Mouse (Mus musculus): ENCODE measurements around the gene Pbx1. TPM values are rescaled to one million over a fixed set of nuclear protein-coding genes. Genes with fewer than 3 reads are reported as not detected.

Pbx1 gene
- total and polyA plus RNA-seq, 3 experiments, result 0.10 TPM; not detected in 2

GRCm38 (mm10) chr1:168327405-168328235 lies 104.5 kb downstream of the Pbx1 start:
- peaks cover 0 to 2% of the 10 kb centered on the region in 2 experiments; a peak in 1 of 4 replicates for H3K36me3 ChIP-seq (ENCODE audit: control insufficient read depth in 1 of 2, insufficient read depth in 2 of 2, low read length in 2 of 2)
- H3K27me3 ChIP-seq (ENCODE audit: control insufficient read depth in 1 of 2, insufficient read depth in 2 of 2, low read length in 2 of 2), result no peaks in the 10 kb centered on the region
- H3K9me3 ChIP-seq (replicated peaks; ENCODE audit: insufficient read depth, low read length), result no peaks in the 10 kb centered on the region
- no peak overlapping the region for H3K27ac ChIP-seq (ENCODE audit: control insufficient read depth, low read depth, low read length)
- no peak for DNase-seq (ENCODE audit: low read depth, low spot score)
- no peak overlapping the region for H3K9ac ChIP-seq (ENCODE audit: control insufficient read depth, low read depth, low read length, poor library complexity, severe bottlenecking)
- TF ChIP-seq NELFE (IDR thresholded peaks at IDR 0.05; ENCODE audit: low read depth, low read length) (no peak), RAD21 (IDR thresholded peaks at IDR 0.05; ENCODE audit: low read depth, low read length) (no peak), MEF2A (IDR thresholded peaks at IDR 0.05; ENCODE audit: extremely low read depth, insufficient replicate concordance, low read depth, low read length, poor library complexity, severe bottlenecking) (no peak), POLR2A (IDR thresholded peaks at IDR 0.05; ENCODE audit: control insufficient read depth in 1 of 2, insufficient read depth in 1 of 2, low read depth in 1 of 2, low read length in 2 of 2, poor library complexity in 1 of 2) (no peak), CTCF (IDR thresholded peaks at IDR 0.05 in 2 of 3, conservative IDR thresholded peaks at IDR 0.05 in 1 of 3; ENCODE audit: control insufficient read depth in 1 of 3, insufficient read depth in 1 of 3, low read depth in 2 of 3, low read length in 3 of 3, poor library complexity in 1 of 3, severe bottlenecking in 1 of 3) (no peak), MAFK (IDR thresholded peaks at IDR 0.05; ENCODE audit: borderline replicate concordance, low read depth, low read length) (no peak), RCOR1 (IDR thresholded peaks at IDR 0.05; ENCODE audit: low read depth, low read length) (no peak), MAX (IDR thresholded peaks at IDR 0.05; ENCODE audit: low read length) (no peak)
- H3K4me1 ChIP-seq (ENCODE audit: control insufficient read depth in 1 of 2, insufficient read depth in 2 of 2, low read length in 2 of 2), result peaks cover 0 to 4% of the 10 kb centered on the region in 2 experiments; a peak in 2 of 4 replicates
- H3K79me2 ChIP-seq (ENCODE audit: control insufficient read depth, insufficient read depth, low read length, poor library complexity), result no peaks in the 10 kb centered on the region
- H3K4me3 ChIP-seq (ENCODE audit: control insufficient read depth in 1 of 2, insufficient read depth in 1 of 2, low read depth in 2 of 2, low read length in 2 of 2), result no peak overlapping the region

- Histone ChIP-seq H3K9me3 (replicated peaks; ENCODE audit: insufficient read depth, low read length) (no peaks in the 10 kb centered on the region), H3K9ac (ENCODE audit: control insufficient read depth, low read depth, low read length, poor library complexity, severe bottlenecking) (no peak overlapping the region), H3K4me1 (ENCODE audit: control insufficient read depth in 1 of 2, insufficient read depth in 2 of 2, low read length in 2 of 2) (peaks cover 0 to 4% of the 10 kb centered on the region in 2 experiments; a peak in 2 of 4 replicates), H3K27me3 (ENCODE audit: control insufficient read depth in 1 of 2, insufficient read depth in 2 of 2, low read length in 2 of 2) (no peaks in the 10 kb centered on the region), H3K4me3 (ENCODE audit: control insufficient read depth in 1 of 2, insufficient read depth in 1 of 2, low read depth in 2 of 2, low read length in 2 of 2) (no peak overlapping the region), H3K36me3 (ENCODE audit: control insufficient read depth in 1 of 2, insufficient read depth in 2 of 2, low read length in 2 of 2) (peaks cover 0 to 2% of the 10 kb centered on the region in 2 experiments; a peak in 1 of 4 replicates), H3K79me2 (ENCODE audit: control insufficient read depth, insufficient read depth, low read length, poor library complexity) (no peaks in the 10 kb centered on the region), H3K27ac (ENCODE audit: control insufficient read depth, low read depth, low read length) (no peak overlapping the region)
- DNase-seq (ENCODE audit: low read depth, low spot score), result no peak
- no peak for TF ChIP-seq TAL1 (IDR thresholded peaks at IDR 0.05; ENCODE audit: low read length)
- no peak for TF ChIP-seq RAD21 (IDR thresholded peaks at IDR 0.05; ENCODE audit: low read depth, low read length)
- no peak for TF ChIP-seq CTCF (IDR thresholded peaks at IDR 0.05 in 2 of 3, conservative IDR thresholded peaks at IDR 0.05 in 1 of 3; ENCODE audit: control insufficient read depth in 1 of 3, insufficient read depth in 1 of 3, low read depth in 2 of 3, low read length in 3 of 3, poor library complexity in 1 of 3, severe bottlenecking in 1 of 3)
- TF ChIP-seq POLR2AphosphoS2 (IDR thresholded peaks at IDR 0.05; ENCODE audit: low read length), result no peak
- no peak for TF ChIP-seq RCOR1 (IDR thresholded peaks at IDR 0.05; ENCODE audit: low read depth, low read length)
- no peak for TF ChIP-seq CHD1 (IDR thresholded peaks at IDR 0.05; ENCODE audit: low read depth, low read length)
- no peak for TF ChIP-seq POLR2AphosphoS5 (IDR thresholded peaks at IDR 0.05; ENCODE audit: borderline replicate concordance, low read depth, low read length)
- TF ChIP-seq MYB (IDR thresholded peaks at IDR 0.05; ENCODE audit: low read depth, low read length), result no peak
- TF ChIP-seq HCFC1 (IDR thresholded peaks at IDR 0.05; ENCODE audit: low read depth, low read length), result no peak
These were observed 106.3 kb downstream of the Pbx1 start for GRCm38 (mm10) chr1:168325786-168326185.

Data from MEL (cell line).